Mouse (Mus musculus): ENCODE measurements at regions not wholly inside any gene's neighbourhood (a gene's known extent, or its start where the extent isn't known, plus 50 kb on each side); places are given as distances from the start of the nearest gene placed in this dataset.
A peak's percentile ranks its signal among the peaks of the same experiment; 100 is the strongest.

DNA sequence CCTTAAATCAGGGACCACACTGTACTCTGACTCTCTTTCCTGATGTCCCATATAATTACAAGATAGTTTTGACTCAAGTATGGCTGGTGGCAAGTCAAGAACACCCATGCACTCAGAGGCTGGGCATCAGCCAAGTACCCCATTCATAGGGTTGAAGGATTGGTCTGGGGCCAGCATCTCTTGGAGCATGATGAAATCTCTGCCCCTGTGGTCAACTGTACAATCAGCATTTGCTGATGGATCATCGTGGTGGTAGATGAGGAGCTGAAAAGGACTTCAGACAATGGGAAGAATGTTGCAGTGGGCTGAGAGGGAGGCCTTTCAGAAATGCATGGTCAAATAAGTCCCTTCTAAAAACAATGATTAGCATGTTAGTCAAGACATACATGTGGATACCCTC, 128.6 kb upstream of the Ncam1 start:
- Histone ChIP-seq H3K27ac (replicated peaks) (no peak overlapping the region), H3K36me3 (no peaks in the 10 kb centered on the region), H3K4me2 (no peak overlapping the region), H3K4me3 (replicated peaks) (no peak overlapping the region), H3K9ac (replicated peaks) (no peak overlapping the region), H3K9me3 (replicated peaks) (no peaks in the 10 kb centered on the region), H3K27me3 (replicated peaks) (no peaks in the 10 kb centered on the region), H3K4me1 (peaks cover 29% of the 10 kb centered on the region)
- 73% methylated on average over 1 of the region's 1 CpGs for WGBS
- no peak for ATAC-seq (ENCODE audit: low FRiP score)

DNA sequence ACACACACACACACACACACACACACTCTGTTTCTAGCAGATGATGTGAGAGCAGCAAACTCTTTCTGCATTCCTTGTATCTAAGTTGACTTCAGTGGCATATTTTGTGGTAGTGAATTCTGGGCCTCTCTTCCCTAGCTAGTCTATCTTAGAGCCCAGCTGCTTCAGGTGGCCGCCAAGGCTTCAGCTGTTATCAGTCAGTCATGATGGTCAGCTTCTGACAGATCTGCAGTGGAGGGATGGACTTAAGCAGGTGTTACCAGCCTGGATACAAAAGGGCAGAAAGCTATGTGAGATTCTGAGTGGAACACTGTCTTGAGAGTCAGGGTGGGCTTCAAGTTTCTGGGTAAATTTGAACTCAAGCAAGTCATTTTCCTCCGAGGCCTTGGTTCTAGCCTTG, 127.1 kb upstream of the Ncam1 start:
- H3K36me3 ChIP-seq = no peaks in the 10 kb centered on the region
- H3K4me3 ChIP-seq (replicated peaks) = no peak overlapping the region
- no peaks in the 10 kb centered on the region for H3K27me3 ChIP-seq (replicated peaks)
- 94% methylated on average over 2 of the region's 2 CpGs for whole genome bisulfite sequencing
- H3K27ac ChIP-seq (replicated peaks) = no peak overlapping the region
- peaks cover 33% of the 10 kb centered on the region for H3K4me1 ChIP-seq
- H3K4me2 ChIP-seq = no peak overlapping the region
- ATAC-seq (ENCODE audit: low FRiP score) = no peak
- no peak overlapping the region for H3K9ac ChIP-seq (replicated peaks)
- H3K9me3 ChIP-seq (replicated peaks) = no peaks in the 10 kb centered on the region

DNA sequence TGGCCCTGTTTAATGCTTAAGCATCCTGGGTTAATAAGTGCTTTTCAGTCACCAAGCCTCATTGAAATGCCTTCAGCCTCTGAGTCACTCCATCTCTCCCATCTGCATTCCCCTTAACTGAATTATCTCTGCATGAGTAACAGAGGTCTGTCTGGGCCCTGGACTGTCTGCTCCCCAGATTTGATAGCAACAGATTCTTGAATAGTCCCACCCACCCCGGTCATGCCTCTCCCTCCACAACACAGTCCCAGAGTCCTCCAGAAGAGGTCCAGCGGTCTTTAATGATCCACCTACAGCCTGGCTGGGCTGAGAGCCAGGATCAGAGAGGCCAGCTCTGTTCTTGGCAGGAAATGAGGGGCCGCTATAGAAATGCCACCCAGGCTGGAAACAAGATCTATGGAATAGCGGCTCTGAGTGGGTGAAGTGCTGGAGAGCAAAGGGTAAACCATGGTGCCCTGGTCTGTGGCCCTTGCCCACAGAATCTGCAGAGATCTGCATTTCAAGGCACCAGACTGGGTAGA, 125.3 kb upstream of the Ncam1 start:
- no peak for ATAC-seq (ENCODE audit: low FRiP score)
- H3K4me3 ChIP-seq (replicated peaks) = no peak overlapping the region
- H3K9me3 ChIP-seq (replicated peaks) = no peaks in the 10 kb centered on the region
- H3K9ac ChIP-seq (replicated peaks) = no peak overlapping the region
- H3K27me3 ChIP-seq (replicated peaks) = no peaks in the 10 kb centered on the region
- no peaks in the 10 kb centered on the region for H3K36me3 ChIP-seq
- WGBS = 26% methylated on average over 4 of the region's 4 CpGs
- H3K4me1 ChIP-seq = peaks cover 33% of the 10 kb centered on the region
- H3K4me2 ChIP-seq = no peak overlapping the region
- H3K27ac ChIP-seq (replicated peaks) = 0 out of 2 replicates have a peak overlapping the region, but pooled peaks have one; percentile 4

DNA sequence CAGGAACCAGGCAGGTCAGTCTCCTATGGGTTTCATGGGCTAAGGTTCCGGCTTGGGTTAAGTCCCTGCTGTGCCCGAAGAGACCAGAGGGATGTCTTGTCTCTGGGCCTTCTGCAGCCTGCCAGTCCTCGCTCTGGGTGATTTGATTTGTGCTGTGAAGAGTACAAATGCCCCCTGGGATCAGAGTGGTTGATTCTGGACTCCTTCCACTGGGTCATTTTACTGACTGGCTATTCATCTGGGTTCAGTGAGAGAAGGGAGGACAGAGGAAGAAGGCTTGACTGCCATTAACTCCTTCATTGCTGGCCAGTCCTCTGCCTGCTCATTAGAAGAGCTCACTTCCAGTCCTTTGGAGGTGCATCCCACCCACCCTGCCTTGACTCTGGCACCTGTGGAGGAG, 124.0 kb upstream of the Ncam1 start:
- Histone ChIP-seq H3K4me2 (no peak overlapping the region), H3K36me3 (no peaks in the 10 kb centered on the region), H3K27ac (replicated peaks) (no peak overlapping the region; the same call in 1 of the 2 replicates), H3K4me3 (replicated peaks) (no peak overlapping the region), H3K27me3 (replicated peaks) (no peaks in the 10 kb centered on the region), H3K9ac (replicated peaks) (no peak overlapping the region), H3K4me1 (peaks cover 28% of the 10 kb centered on the region), H3K9me3 (replicated peaks) (no peaks in the 10 kb centered on the region)
- 21% methylated on average over 3 of the region's 3 CpGs for WGBS
- no peak for ATAC-seq (ENCODE audit: low FRiP score)

GRCm38 (mm10) chr9:49922162-49922561, 123.4 kb upstream of the Ncam1 start:
- Histone ChIP-seq H3K27ac (replicated peaks) (no peak overlapping the region), H3K36me3 (no peaks in the 10 kb centered on the region), H3K27me3 (replicated peaks) (no peaks in the 10 kb centered on the region), H3K4me1 (peaks cover 28% of the 10 kb centered on the region), H3K9ac (replicated peaks) (no peak overlapping the region), H3K4me2 (no peak overlapping the region), H3K4me3 (replicated peaks) (no peak overlapping the region), H3K9me3 (replicated peaks) (no peaks in the 10 kb centered on the region)
- ATAC-seq (ENCODE audit: low FRiP score) = 0 out of 2 replicates have a peak, but pooled peaks have one; percentile 28
- 8% methylated on average over 2 of the region's 2 CpGs for WGBS

DNA sequence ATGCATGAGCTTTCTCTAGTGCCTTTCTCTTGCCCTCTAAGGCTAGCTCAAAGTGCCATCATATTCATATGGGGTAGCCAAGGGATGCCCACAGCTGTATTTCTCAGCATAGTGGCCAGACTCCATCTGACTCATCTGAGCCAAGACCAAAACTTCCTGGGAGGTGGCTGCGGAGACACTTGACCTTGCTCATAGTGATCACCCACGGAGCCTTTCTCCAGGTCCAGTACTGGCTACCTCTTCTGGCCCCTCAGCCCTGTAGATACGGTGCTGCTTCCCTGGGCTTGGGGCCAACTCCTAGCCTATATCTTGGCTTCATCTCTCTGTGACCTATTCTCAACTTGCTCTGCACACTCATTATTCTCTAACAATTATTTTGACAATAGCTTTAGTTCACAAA, 122.6 kb upstream of the Ncam1 start:
- Histone ChIP-seq H3K4me3 (replicated peaks) (no peak overlapping the region), H3K4me1 (peaks cover 28% of the 10 kb centered on the region), H3K4me2 (no peak overlapping the region), H3K9me3 (replicated peaks) (no peaks in the 10 kb centered on the region), H3K27ac (replicated peaks) (no peak overlapping the region), H3K36me3 (no peaks in the 10 kb centered on the region), H3K9ac (replicated peaks) (no peak overlapping the region), H3K27me3 (replicated peaks) (no peaks in the 10 kb centered on the region)
- ATAC-seq (ENCODE audit: low FRiP score) = no peak
- WGBS = 74% methylated on average over 3 of the region's 3 CpGs

GRCm38 (mm10) chr9:49915046-49915719, 116.5 kb upstream of the Ncam1 start:
- 74% methylated on average over 4 of the region's 4 CpGs for WGBS
- no peak for ATAC-seq (ENCODE audit: low FRiP score)

DNA sequence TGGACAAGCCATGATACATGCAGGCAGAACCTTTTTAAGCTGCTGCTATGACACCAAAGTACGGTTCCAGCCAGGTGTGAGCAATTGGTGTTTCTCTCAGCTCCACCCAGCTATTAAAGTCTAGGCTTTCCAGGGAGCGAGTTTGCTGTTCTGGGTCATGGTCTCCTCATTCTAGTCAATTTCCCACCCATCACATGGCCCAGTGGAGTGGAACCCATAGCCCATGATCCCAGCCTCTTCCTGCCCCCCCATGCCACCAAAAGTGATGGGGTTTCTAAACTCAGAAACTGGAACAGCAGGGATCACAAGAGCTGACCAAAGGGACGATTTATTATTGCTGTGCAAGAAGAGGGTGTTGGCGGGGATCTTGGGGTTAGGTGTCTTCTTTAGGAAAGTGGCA, 115.0 kb upstream of the Ncam1 start:
- H3K9me3 ChIP-seq (replicated peaks) = no peaks in the 10 kb centered on the region
- H3K9ac ChIP-seq (replicated peaks) = no peak overlapping the region
- H3K27me3 ChIP-seq (replicated peaks) = no peaks in the 10 kb centered on the region
- H3K4me2 ChIP-seq = no peak overlapping the region
- H3K27ac ChIP-seq (replicated peaks) = no peak overlapping the region
- no peaks in the 10 kb centered on the region for H3K36me3 ChIP-seq
- H3K4me3 ChIP-seq (replicated peaks) = no peak overlapping the region
- 0 out of 2 replicates have a peak, but pooled peaks cover 3% of the 10 kb centered on the region for H3K4me1 ChIP-seq
- ATAC-seq (ENCODE audit: low FRiP score) = no peak
- WGBS = 89% methylated on average over 4 of the region's 4 CpGs

More at GRCm38 (mm10) chr9:49915046-49915719, 116.5 kb upstream of the Ncam1 start:
- Histone ChIP-seq H3K36me3 (no peaks in the 10 kb centered on the region), H3K27ac (replicated peaks) (no peak overlapping the region), H3K4me1 (0 out of 2 replicates have a peak, but pooled peaks cover 3% of the 10 kb centered on the region), H3K4me3 (replicated peaks) (no peak overlapping the region), H3K27me3 (replicated peaks) (no peaks in the 10 kb centered on the region), H3K9ac (replicated peaks) (no peak overlapping the region), H3K4me2 (no peak overlapping the region), H3K9me3 (replicated peaks) (no peaks in the 10 kb centered on the region)

DNA sequence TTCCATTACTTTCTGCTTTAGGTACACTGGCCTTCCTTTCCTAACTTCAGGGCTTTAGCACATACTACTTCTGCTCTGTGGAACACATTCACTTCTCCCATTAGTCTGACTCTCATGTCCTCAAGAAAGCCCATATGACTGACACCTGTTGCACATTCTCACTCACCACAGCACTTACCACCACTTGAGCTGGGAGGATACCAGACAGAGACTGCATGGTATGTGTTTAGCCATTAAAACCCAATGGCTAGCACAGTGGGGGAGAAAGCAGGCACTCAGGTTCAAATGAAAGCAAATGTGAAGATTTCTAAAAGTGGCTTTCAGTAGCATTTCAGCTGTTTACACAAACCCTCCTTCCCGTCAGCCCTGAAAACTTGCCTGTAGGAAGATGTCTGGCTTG, 113.6 kb upstream of the Ncam1 start:
- Histone ChIP-seq H3K27me3 (replicated peaks) (no peaks in the 10 kb centered on the region), H3K4me1 (0 out of 2 replicates have a peak, but pooled peaks cover 3% of the 10 kb centered on the region), H3K9me3 (replicated peaks) (no peaks in the 10 kb centered on the region), H3K36me3 (no peaks in the 10 kb centered on the region), H3K4me2 (no peak overlapping the region), H3K9ac (replicated peaks) (no peak overlapping the region), H3K4me3 (replicated peaks) (no peak overlapping the region), H3K27ac (replicated peaks) (no peak overlapping the region)
- ATAC-seq (ENCODE audit: low FRiP score) = no peak
- whole genome bisulfite sequencing = 59% methylated on average over 1 of the region's 1 CpGs

- Histone ChIP-seq H3K9me3 (replicated peaks) (no peaks in the 10 kb centered on the region), H3K36me3 (no peaks in the 10 kb centered on the region), H3K4me1 (no peaks in the 10 kb centered on the region), H3K4me3 (replicated peaks) (no peak overlapping the region), H3K4me2 (no peak overlapping the region), H3K27me3 (replicated peaks) (no peaks in the 10 kb centered on the region), H3K27ac (replicated peaks) (no peak overlapping the region), H3K9ac (replicated peaks) (no peak overlapping the region)
- WGBS = 48% methylated on average over 4 of the region's 4 CpGs
- ATAC-seq (ENCODE audit: low FRiP score) = no peak
Measured at GRCm38 (mm10) chr9:49906306-49906705, 107.6 kb upstream of the Ncam1 start.

DNA sequence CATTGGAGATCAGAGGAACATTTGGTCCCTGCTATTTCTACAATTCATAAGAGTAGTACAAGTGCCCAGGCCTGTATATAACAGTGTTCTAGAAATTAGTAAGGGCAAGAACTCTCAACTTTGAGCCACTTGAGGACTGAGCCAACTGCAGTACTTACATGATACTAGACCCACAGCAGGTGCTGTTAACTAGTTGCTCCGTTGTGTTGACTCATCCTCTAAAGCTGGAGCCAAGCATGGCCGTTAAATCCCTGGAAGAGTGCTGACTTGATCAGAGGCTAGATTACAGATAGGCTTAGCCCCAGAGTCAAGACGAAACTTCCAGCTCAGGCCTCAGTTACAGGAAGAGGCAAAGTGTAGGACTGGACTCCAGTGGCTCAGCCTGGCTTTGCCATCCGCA, 107.0 kb upstream of the Ncam1 start:
- no peaks in the 10 kb centered on the region for H3K4me1 ChIP-seq
- H3K9ac ChIP-seq (replicated peaks) = no peak overlapping the region
- WGBS = 93% methylated on average over 4 of the region's 4 CpGs
- no peaks in the 10 kb centered on the region for H3K27me3 ChIP-seq (replicated peaks)
- no peak for ATAC-seq (ENCODE audit: low FRiP score)
- no peak overlapping the region for H3K4me2 ChIP-seq
- H3K27ac ChIP-seq (replicated peaks) = no peak overlapping the region
- no peaks in the 10 kb centered on the region for H3K36me3 ChIP-seq
- no peak overlapping the region for H3K4me3 ChIP-seq (replicated peaks)
- no peaks in the 10 kb centered on the region for H3K9me3 ChIP-seq (replicated peaks)

DNA sequence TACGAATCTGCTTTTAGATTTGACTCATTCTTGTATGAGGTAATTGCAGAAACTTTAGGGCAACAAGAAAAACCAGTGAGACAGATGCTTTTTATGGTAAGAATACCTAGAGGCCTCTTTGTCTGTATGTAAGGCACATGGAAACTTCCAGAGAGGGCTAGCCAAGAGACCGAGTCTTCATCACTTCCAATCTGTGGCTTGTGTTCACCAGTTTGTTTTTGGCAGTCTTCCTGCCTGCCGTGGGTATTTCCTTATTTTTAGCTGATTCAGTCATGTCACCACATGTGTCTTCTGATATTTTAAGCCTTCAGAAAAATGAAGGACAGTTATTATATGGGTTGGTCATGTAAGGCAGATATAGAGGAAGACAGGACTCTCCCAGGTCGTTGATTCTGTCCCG, 100.2 kb upstream of the Ncam1 start:
- Histone ChIP-seq H3K4me2 (no peak overlapping the region), H3K4me1 (no peaks in the 10 kb centered on the region), H3K36me3 (no peaks in the 10 kb centered on the region), H3K9me3 (replicated peaks) (no peaks in the 10 kb centered on the region), H3K9ac (replicated peaks) (no peak overlapping the region), H3K27me3 (replicated peaks) (no peaks in the 10 kb centered on the region), H3K4me3 (replicated peaks) (no peak overlapping the region), H3K27ac (replicated peaks) (no peak overlapping the region)
- no peak for ATAC-seq (ENCODE audit: low FRiP score)
- WGBS = 90% methylated on average over 5 of the region's 5 CpGs

Data from neural tube, embryonic 15.5 days (tissue).